Mouse (Mus musculus): Measurements from ENCODE around the gene Tmprss6. TPM values are rescaled to one million over a fixed set of nuclear protein-coding genes. Genes with fewer than 3 reads are reported as not detected.

Tmprss6 gene
- polyA plus RNA-seq (2012; ENCODE audit: insufficient read depth, insufficient read length, low replicate concordance, missing spikeins), result not detected in 2 replicates

- Histone ChIP-seq H3K4me1 (ENCODE audit: control insufficient read depth, insufficient read depth, low read length) (no peaks in the 10 kb centered on the region), H3K4me3 (ENCODE audit: insufficient read depth, low read depth, low read length) (no peak within 1 kb of the TSS), H3K27ac (ENCODE audit: insufficient read depth, low read depth, low read length) (no peak within 1 kb of the TSS)
- 84% methylated on average over 7 of the region's 7 CpGs for WGBS
- no peak for TF ChIP-seq POLR2A (IDR thresholded peaks at IDR 0.05; ENCODE audit: insufficient read depth, low read depth, low read length)
- TF ChIP-seq CTCF (IDR thresholded peaks at IDR 0.05; ENCODE audit: insufficient read depth, low read depth, low read length), result no peak
These were observed at the start of gene Tmprss6 for GRCm38 (mm10) chr15:78468379-78468937. Tmprss6 (minus strand) TSS chr15:78468634.

GRCm38 (mm10) chr15:78518221-78518620 lies 49.8 kb upstream of the Tmprss6 start:
- no peak for TF ChIP-seq POLR2A (IDR thresholded peaks at IDR 0.05; ENCODE audit: insufficient read depth, low read depth, low read length)
- TF ChIP-seq CTCF (IDR thresholded peaks at IDR 0.05; ENCODE audit: insufficient read depth, low read depth, low read length), result no peak
- peaks cover 6% of the 10 kb centered on the region for H3K4me1 ChIP-seq (ENCODE audit: control insufficient read depth, insufficient read depth, low read length)
- WGBS, result 59% methylated on average over 7 of the region's 7 CpGs
- no peak overlapping the region for H3K27ac ChIP-seq (ENCODE audit: insufficient read depth, low read depth, low read length)
- no peak overlapping the region for H3K4me3 ChIP-seq (ENCODE audit: insufficient read depth, low read depth, low read length)

- TF ChIP-seq POLR2A (IDR thresholded peaks at IDR 0.05; ENCODE audit: insufficient read depth, low read depth, low read length), result no peak
- no peak for TF ChIP-seq CTCF (IDR thresholded peaks at IDR 0.05; ENCODE audit: insufficient read depth, low read depth, low read length)
- no peak overlapping the region for H3K4me3 ChIP-seq (ENCODE audit: insufficient read depth, low read depth, low read length)
- no peak overlapping the region for H3K27ac ChIP-seq (ENCODE audit: insufficient read depth, low read depth, low read length)
- 92% methylated on average over 6 of the region's 6 CpGs for WGBS
- peaks cover 6% of the 10 kb centered on the region for H3K4me1 ChIP-seq (ENCODE audit: control insufficient read depth, insufficient read depth, low read length)
These were observed 47.3 kb upstream of the Tmprss6 start for GRCm38 (mm10) chr15:78515759-78516158.

- Histone ChIP-seq H3K27ac (ENCODE audit: insufficient read depth, low read depth, low read length) (no peak overlapping the region), H3K4me1 (ENCODE audit: control insufficient read depth, insufficient read depth, low read length) (peaks cover 6% of the 10 kb centered on the region)
- WGBS, result 31% methylated on average over 7 of the region's 7 CpGs
These were observed 46.1 kb upstream of the Tmprss6 start for GRCm38 (mm10) chr15:78514393-78515146.

GRCm38 (mm10) chr15:78513019-78513418 lies 44.6 kb upstream of the Tmprss6 start:
- TF ChIP-seq CTCF (IDR thresholded peaks at IDR 0.05; ENCODE audit: insufficient read depth, low read depth, low read length), result no peak
- TF ChIP-seq POLR2A (IDR thresholded peaks at IDR 0.05; ENCODE audit: insufficient read depth, low read depth, low read length), result no peak
- 92% methylated on average over 14 of the region's 14 CpGs for WGBS

More at GRCm38 (mm10) chr15:78514393-78515146, 46.1 kb upstream of the Tmprss6 start:
- no peak overlapping the region for H3K4me3 ChIP-seq (ENCODE audit: insufficient read depth, low read depth, low read length)
- TF ChIP-seq POLR2A (IDR thresholded peaks at IDR 0.05; ENCODE audit: insufficient read depth, low read depth, low read length), result no peak
- TF ChIP-seq CTCF (IDR thresholded peaks at IDR 0.05; ENCODE audit: insufficient read depth, low read depth, low read length), result no peak; the same call in 1 of the 2 replicates

GRCm38 (mm10) chr15:78511951-78512350 lies 43.5 kb upstream of the Tmprss6 start:
- WGBS, result 90% methylated on average over 7 of the region's 7 CpGs
- Histone ChIP-seq H3K27ac (ENCODE audit: insufficient read depth, low read depth, low read length) (no peak overlapping the region), H3K4me3 (ENCODE audit: insufficient read depth, low read depth, low read length) (no peak overlapping the region), H3K4me1 (ENCODE audit: control insufficient read depth, insufficient read depth, low read length) (peaks cover 2% of the 10 kb centered on the region; the same call in 1 of the 2 replicates)
- no peak for TF ChIP-seq POLR2A (IDR thresholded peaks at IDR 0.05; ENCODE audit: insufficient read depth, low read depth, low read length)
- no peak for TF ChIP-seq CTCF (IDR thresholded peaks at IDR 0.05; ENCODE audit: insufficient read depth, low read depth, low read length)

More at GRCm38 (mm10) chr15:78513019-78513418, 44.6 kb upstream of the Tmprss6 start:
- H3K4me1 ChIP-seq (ENCODE audit: control insufficient read depth, insufficient read depth, low read length), result peaks cover 2% of the 10 kb centered on the region; the same call in 1 of the 2 replicates
- H3K27ac ChIP-seq (ENCODE audit: insufficient read depth, low read depth, low read length), result no peak overlapping the region
- H3K4me3 ChIP-seq (ENCODE audit: insufficient read depth, low read depth, low read length), result no peak overlapping the region

GRCm38 (mm10) chr15:78510736-78511135 lies 42.3 kb upstream of the Tmprss6 start:
- peaks cover 2% of the 10 kb centered on the region; the same call in 1 of the 2 replicates for H3K4me1 ChIP-seq (ENCODE audit: control insufficient read depth, insufficient read depth, low read length)
- no peak overlapping the region for H3K4me3 ChIP-seq (ENCODE audit: insufficient read depth, low read depth, low read length)
- no peak overlapping the region for H3K27ac ChIP-seq (ENCODE audit: insufficient read depth, low read depth, low read length)
- TF ChIP-seq POLR2A (IDR thresholded peaks at IDR 0.05; ENCODE audit: insufficient read depth, low read depth, low read length), result no peak
- 91% methylated on average over 6 of the region's 6 CpGs for WGBS

GRCm38 (mm10) chr15:78510121-78510576 lies 41.7 kb upstream of the Tmprss6 start:
- H3K4me3 ChIP-seq (ENCODE audit: insufficient read depth, low read depth, low read length), result no peak overlapping the region

GRCm38 (mm10) chr15:78509297-78509899 lies 41.0 kb upstream of the Tmprss6 start:
- Histone ChIP-seq H3K27ac (ENCODE audit: insufficient read depth, low read depth, low read length) (no peak overlapping the region), H3K4me1 (ENCODE audit: control insufficient read depth, insufficient read depth, low read length) (no peaks in the 10 kb centered on the region), H3K4me3 (ENCODE audit: insufficient read depth, low read depth, low read length) (no peak overlapping the region)
- WGBS, result 67% methylated on average over 12 of the region's 12 CpGs
- TF ChIP-seq CTCF (IDR thresholded peaks at IDR 0.05; ENCODE audit: insufficient read depth, low read depth, low read length), result no peak
- TF ChIP-seq POLR2A (IDR thresholded peaks at IDR 0.05; ENCODE audit: insufficient read depth, low read depth, low read length), result no peak

More at GRCm38 (mm10) chr15:78510121-78510576, 41.7 kb upstream of the Tmprss6 start:
- WGBS, result 76% methylated on average over 8 of the region's 8 CpGs
- peaks cover 2% of the 10 kb centered on the region; the same call in 1 of the 2 replicates for H3K4me1 ChIP-seq (ENCODE audit: control insufficient read depth, insufficient read depth, low read length)
- TF ChIP-seq POLR2A (IDR thresholded peaks at IDR 0.05; ENCODE audit: insufficient read depth, low read depth, low read length) (no peak), CTCF (IDR thresholded peaks at IDR 0.05; ENCODE audit: insufficient read depth, low read depth, low read length) (no peak)
- no peak overlapping the region for H3K27ac ChIP-seq (ENCODE audit: insufficient read depth, low read depth, low read length)

Measured in olfactory bulb, adult 2 months (tissue).